Mouse (Mus musculus): ENCODE data around the gene Dcaf15. TPM values are rescaled to one million over a fixed set of nuclear protein-coding genes. Genes with fewer than 3 reads are reported as not detected.
A peak's percentile ranks its signal among the peaks of the same experiment; 100 is the strongest.

The Dcaf15 gene
- polyA plus RNA-seq, 1 experiment from 2014 or later = 12.5 TPM

GRCm38 (mm10) chr8:84073230-84073976 lies 31.2 kb downstream of the Dcaf15 start:
- H3K4me1 ChIP-seq (replicated peaks; ENCODE audit: control insufficient read depth, insufficient read depth, low read length) = peaks cover 9% of the 10 kb centered on the region; the same call in 1 of the 2 replicates
- no peak overlapping the region for H3K4me3 ChIP-seq (ENCODE audit: low read depth, low read length)
- H3K9me3 ChIP-seq (ENCODE audit: control insufficient read depth, low read length) = no peaks in the 10 kb centered on the region
- H3K27me3 ChIP-seq (ENCODE audit: control insufficient read depth, insufficient read depth, low read length) = no peaks in the 10 kb centered on the region
- H3K36me3 ChIP-seq (ENCODE audit: control insufficient read depth, insufficient read depth, low read length) = no peaks in the 10 kb centered on the region
- 38% methylated on average over 9 of the region's 10 CpGs for WGBS
- DNase-seq (ENCODE audit: low spot score) (no peak), ATAC-seq (ENCODE audit: low FRiP score) (no peak)
- no peak overlapping the region for H3K9ac ChIP-seq (ENCODE audit: low read depth, low read length)
- 0 out of 2 replicates have a peak overlapping the region, but pooled peaks have one; percentile 7 for H3K27ac ChIP-seq (ENCODE audit: low read depth, low read length)
- no peak overlapping the region for H3K4me2 ChIP-seq (replicated peaks; ENCODE audit: low read depth, low read length)

- no peak for ATAC-seq (ENCODE audit: low FRiP score)
- Histone ChIP-seq H3K36me3 (ENCODE audit: control insufficient read depth, insufficient read depth, low read length) (no peaks in the 10 kb centered on the region), H3K4me2 (replicated peaks; ENCODE audit: low read depth, low read length) (no peak overlapping the region), H3K27ac (ENCODE audit: low read depth, low read length) (no peak overlapping the region), H3K9ac (ENCODE audit: low read depth, low read length) (no peak overlapping the region), H3K27me3 (ENCODE audit: control insufficient read depth, insufficient read depth, low read length) (no peaks in the 10 kb centered on the region), H3K4me3 (ENCODE audit: low read depth, low read length) (no peak overlapping the region), H3K4me1 (replicated peaks; ENCODE audit: control insufficient read depth, insufficient read depth, low read length) (peaks cover 13% of the 10 kb centered on the region; the same call in 1 of the 2 replicates), H3K9me3 (ENCODE audit: control insufficient read depth, low read length) (no peaks in the 10 kb centered on the region)
- no peak for DNase-seq (ENCODE audit: low spot score)
- 91% methylated on average over 10 of the region's 10 CpGs for WGBS
These were observed 32.2 kb downstream of the Dcaf15 start for GRCm38 (mm10) chr8:84072321-84072720.

GRCm38 (mm10) chr8:84071921-84072320 lies 32.6 kb downstream of the Dcaf15 start:
- Histone ChIP-seq H3K27me3 (ENCODE audit: control insufficient read depth, insufficient read depth, low read length) (no peaks in the 10 kb centered on the region), H3K4me3 (ENCODE audit: low read depth, low read length) (no peak overlapping the region), H3K27ac (ENCODE audit: low read depth, low read length) (no peak overlapping the region), H3K9me3 (ENCODE audit: control insufficient read depth, low read length) (no peaks in the 10 kb centered on the region), H3K36me3 (ENCODE audit: control insufficient read depth, insufficient read depth, low read length) (no peaks in the 10 kb centered on the region), H3K4me2 (replicated peaks; ENCODE audit: low read depth, low read length) (no peak overlapping the region), H3K9ac (ENCODE audit: low read depth, low read length) (no peak overlapping the region), H3K4me1 (replicated peaks; ENCODE audit: control insufficient read depth, insufficient read depth, low read length) (peaks cover 13% of the 10 kb centered on the region; the same call in 1 of the 2 replicates)
- DNase-seq (ENCODE audit: low spot score) = no peak
- ATAC-seq (ENCODE audit: low FRiP score) = no peak
- WGBS = 81% methylated on average over 3 of the region's 3 CpGs

GRCm38 (mm10) chr8:84070667-84071066 lies 33.9 kb downstream of the Dcaf15 start:
- H3K9ac ChIP-seq (ENCODE audit: low read depth, low read length) = no peak overlapping the region
- H3K4me2 ChIP-seq (replicated peaks; ENCODE audit: low read depth, low read length) = no peak overlapping the region
- H3K4me3 ChIP-seq (ENCODE audit: low read depth, low read length) = no peak overlapping the region
- H3K4me1 ChIP-seq (replicated peaks; ENCODE audit: control insufficient read depth, insufficient read depth, low read length) = peaks cover 13% of the 10 kb centered on the region; the same call in 1 of the 2 replicates
- no peaks in the 10 kb centered on the region for H3K9me3 ChIP-seq (ENCODE audit: control insufficient read depth, low read length)
- no peak for DNase-seq (ENCODE audit: low spot score)
- no peak overlapping the region for H3K27ac ChIP-seq (ENCODE audit: low read depth, low read length)
- no peaks in the 10 kb centered on the region for H3K27me3 ChIP-seq (ENCODE audit: control insufficient read depth, insufficient read depth, low read length)
- no peaks in the 10 kb centered on the region for H3K36me3 ChIP-seq (ENCODE audit: control insufficient read depth, insufficient read depth, low read length)
- no peak for ATAC-seq (ENCODE audit: low FRiP score)
- WGBS = 95% methylated on average over 2 of the region's 2 CpGs

- no peak overlapping the region for H3K4me2 ChIP-seq (replicated peaks; ENCODE audit: low read depth, low read length)
- no peak overlapping the region for H3K27ac ChIP-seq (ENCODE audit: low read depth, low read length)
- H3K27me3 ChIP-seq (ENCODE audit: control insufficient read depth, insufficient read depth, low read length) = no peaks in the 10 kb centered on the region
- no peaks in the 10 kb centered on the region for H3K36me3 ChIP-seq (ENCODE audit: control insufficient read depth, insufficient read depth, low read length)
- H3K9me3 ChIP-seq (ENCODE audit: control insufficient read depth, low read length) = no peaks in the 10 kb centered on the region
- H3K4me1 ChIP-seq (replicated peaks; ENCODE audit: control insufficient read depth, insufficient read depth, low read length) = peaks cover 13% of the 10 kb centered on the region; the same call in 1 of the 2 replicates
- no peak for ATAC-seq (ENCODE audit: low FRiP score)
- DNase-seq (ENCODE audit: low spot score) = no peak
- 87% methylated on average over 5 of the region's 5 CpGs for WGBS
- H3K4me3 ChIP-seq (ENCODE audit: low read depth, low read length) = no peak overlapping the region
- no peak overlapping the region for H3K9ac ChIP-seq (ENCODE audit: low read depth, low read length)
These were observed 34.3 kb downstream of the Dcaf15 start for GRCm38 (mm10) chr8:84070241-84070640.

- no peak overlapping the region for H3K4me3 ChIP-seq (ENCODE audit: low read depth, low read length)
- no peaks in the 10 kb centered on the region for H3K27me3 ChIP-seq (ENCODE audit: control insufficient read depth, insufficient read depth, low read length)
- WGBS = 77% methylated on average over 2 of the region's 2 CpGs
- peaks cover 13% of the 10 kb centered on the region; the same call in 1 of the 2 replicates for H3K4me1 ChIP-seq (replicated peaks; ENCODE audit: control insufficient read depth, insufficient read depth, low read length)
- no peaks in the 10 kb centered on the region for H3K9me3 ChIP-seq (ENCODE audit: control insufficient read depth, low read length)
- DNase-seq (ENCODE audit: low spot score) (no peak), ATAC-seq (ENCODE audit: low FRiP score) (no peak)
- no peaks in the 10 kb centered on the region for H3K36me3 ChIP-seq (ENCODE audit: control insufficient read depth, insufficient read depth, low read length)
- H3K9ac ChIP-seq (ENCODE audit: low read depth, low read length) = no peak overlapping the region
- H3K27ac ChIP-seq (ENCODE audit: low read depth, low read length) = no peak overlapping the region
- no peak overlapping the region for H3K4me2 ChIP-seq (replicated peaks; ENCODE audit: low read depth, low read length)
These were observed 34.8 kb downstream of the Dcaf15 start for GRCm38 (mm10) chr8:84069750-84070149.

- Histone ChIP-seq H3K9ac (ENCODE audit: low read depth, low read length) (no peak overlapping the region), H3K4me1 (replicated peaks; ENCODE audit: control insufficient read depth, insufficient read depth, low read length) (peaks cover 13% of the 10 kb centered on the region; the same call in 1 of the 2 replicates)
These were observed 35.4 kb downstream of the Dcaf15 start for GRCm38 (mm10) chr8:84069169-84069568.

GRCm38 (mm10) chr8:84068316-84069035 lies 36.1 kb downstream of the Dcaf15 start:
- Histone ChIP-seq H3K27me3 (ENCODE audit: control insufficient read depth, insufficient read depth, low read length) (no peaks in the 10 kb centered on the region), H3K4me3 (ENCODE audit: low read depth, low read length) (no peak overlapping the region), H3K27ac (ENCODE audit: low read depth, low read length) (no peak overlapping the region), H3K36me3 (ENCODE audit: control insufficient read depth, insufficient read depth, low read length) (no peaks in the 10 kb centered on the region), H3K4me2 (replicated peaks; ENCODE audit: low read depth, low read length) (no peak overlapping the region), H3K9me3 (ENCODE audit: control insufficient read depth, low read length) (no peaks in the 10 kb centered on the region), H3K9ac (ENCODE audit: low read depth, low read length) (no peak overlapping the region), H3K4me1 (replicated peaks; ENCODE audit: control insufficient read depth, insufficient read depth, low read length) (peaks cover 13% of the 10 kb centered on the region; the same call in 1 of the 2 replicates)
- no peak for DNase-seq (ENCODE audit: low spot score)
- 82% methylated on average over 12 of the region's 12 CpGs for WGBS
- ATAC-seq (ENCODE audit: low FRiP score) = no peak

More at GRCm38 (mm10) chr8:84069169-84069568, 35.4 kb downstream of the Dcaf15 start:
- WGBS = 43% methylated on average over 1 of the region's 1 CpGs
- no peak for DNase-seq (ENCODE audit: low spot score)
- no peak overlapping the region for H3K27ac ChIP-seq (ENCODE audit: low read depth, low read length)
- ATAC-seq (ENCODE audit: low FRiP score) = no peak
- no peaks in the 10 kb centered on the region for H3K9me3 ChIP-seq (ENCODE audit: control insufficient read depth, low read length)
- no peaks in the 10 kb centered on the region for H3K36me3 ChIP-seq (ENCODE audit: control insufficient read depth, insufficient read depth, low read length)
- H3K4me2 ChIP-seq (replicated peaks; ENCODE audit: low read depth, low read length) = no peak overlapping the region
- no peaks in the 10 kb centered on the region for H3K27me3 ChIP-seq (ENCODE audit: control insufficient read depth, insufficient read depth, low read length)
- no peak overlapping the region for H3K4me3 ChIP-seq (ENCODE audit: low read depth, low read length)
